Mouse (Mus musculus) stomach, postnatal 0 days (tissue): ENCODE measurements at regions not wholly inside any gene's neighbourhood (a gene's known extent, or its start where the extent isn't known, plus 50 kb on each side); places are given as distances from the start of the nearest gene placed in this dataset.
"Not testable (repeated sequence)": the region's sequence is repeated elsewhere in the genome, so short reads cannot be mapped to it uniquely, and the experiment has no call there.

Experiments
- CTCF ChIP-seq: IDR thresholded peaks from 2 replicates; pipeline ENCODE4 v1.5.1; 2016; ENCODE audit warnings: antibody characterized with exemption, low read depth, mild to moderate bottlenecking, moderate library complexity
- EP300 ChIP-seq: optimal IDR thresholded peaks from 2 replicates; pipeline ENCODE3; 2016; ENCODE audit warnings: antibody characterized with exemption

DNA sequence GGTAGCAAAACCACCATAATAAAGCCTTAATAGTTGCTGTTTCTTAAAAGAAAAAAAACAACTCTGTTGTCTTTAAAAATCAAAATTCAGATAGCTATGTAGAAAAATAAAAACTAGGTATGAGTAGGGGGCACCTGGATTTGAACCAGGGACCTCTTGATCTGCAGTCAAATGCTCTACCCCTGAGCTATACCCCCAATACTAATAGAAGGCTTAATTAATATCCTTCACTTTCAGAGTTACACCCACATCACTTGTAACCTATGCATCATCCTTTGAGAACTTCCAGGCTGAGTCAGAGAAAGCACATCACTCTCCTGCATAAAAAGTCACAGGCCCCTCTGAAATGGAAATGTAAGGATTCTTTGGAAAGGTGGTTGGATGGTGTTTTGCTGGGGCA, 151.2 kb upstream of the Krba1 start:
- TF ChIP-seq CTCF, EP300: not testable (repeated sequence)
